Mouse (Mus musculus) hindbrain, postnatal 0 days (tissue): Measurements from ENCODE around the gene Gcc1. TPM values are rescaled to one million over a fixed set of nuclear protein-coding genes. Genes with fewer than 3 reads are reported as not detected.

Source experiments
- ATAC-seq: fragments of 200-750 bp; cut with Nextera tagmentation; 2 replicates; pipeline ENCODE4 v1.8.0; 2017; ENCODE audit warnings: mild to moderate bottlenecking, moderate TSS enrichment, moderate library complexity
- DNase-seq: peaks from one replicate; pipeline ENCODE4 v3.0.0-alpha.2; 2015; ENCODE audit warnings: low spot score
- H3K27ac ChIP-seq: fragments of 300-500 bp; sonication (generic); 2 replicates; pipeline ENCODE4 v1.5.1; 2014; ENCODE audit warnings: mild to moderate bottlenecking
- H3K27me3 ChIP-seq: fragments of 300-500 bp; sonication (generic); 2 replicates; pipeline ENCODE4 v1.6.1; 2014; ENCODE audit warnings: low read length, mixed read lengths; ENCODE audit not compliant: insufficient read depth
- H3K36me3 ChIP-seq: fragments of 300-500 bp; sonication (generic); 2 replicates; pipeline ENCODE4 v1.6.1; 2014; ENCODE audit warnings: low read length, mixed read lengths; ENCODE audit not compliant: insufficient read depth
- H3K4me1 ChIP-seq: fragments of 300-500 bp; sonication (generic); 2 replicates; pipeline ENCODE4 v1.6.1; 2014; ENCODE audit warnings: antibody characterized with exemption, low read length, mixed read lengths; ENCODE audit not compliant: insufficient read depth
- H3K4me2 ChIP-seq: fragments of 300-500 bp; sonication (generic); 2 replicates; pipeline ENCODE4 v1.6.1; 2014; ENCODE audit warnings: low read depth, mild to moderate bottlenecking, low read length, moderate library complexity, mixed read lengths
- H3K4me3 ChIP-seq: fragments of 300-500 bp; sonication (generic); 2 replicates; pipeline ENCODE4 v1.5.1; 2014; ENCODE audit warnings: low read length
- H3K9ac ChIP-seq: fragments of 300-500 bp; sonication (generic); replicated peaks from 2 replicates; pipeline ENCODE4 v1.6.1; 2014; ENCODE audit warnings: mild to moderate bottlenecking, low read length, moderate library complexity, mixed read lengths
- H3K9me3 ChIP-seq: fragments of 300-500 bp; sonication (generic); 2 replicates; pipeline ENCODE4 v1.6.1; 2016; ENCODE audit warnings: low read length, mixed read lengths
- CTCF ChIP-seq: IDR thresholded peaks from 2 replicates; pipeline ENCODE4 v1.5.1; 2016; ENCODE audit warnings: antibody characterized with exemption, control low read depth, low read depth
- WGBS: fragments of 180-500 bp; shearing (Covaris S2); extraction: QIAGEN DNeasy Blood & Tissue Kit; methylation state at CpG from one replicate; pipeline ENCODE4 v1.1.7; 2014; 5-methylcytosine and 5-hydroxymethylcytosine counted together
- polyA plus RNA-seq: library from polyadenylated mRNA; unstranded; fragments of >200 nt; fragmentation: Nextera tagmentation; extraction: Ambion mirVana; gene quantifications from 2 replicates; pipeline ENCODE4 v1.2.1, GENCODE M21; 2015
- total RNA-seq: library from RNA; depleted of rRNA; stranded (reverse); fragments of >200 nt; gene quantifications from 2 replicates; pipeline ENCODE4 v1.2.3, GENCODE M21; 2014

The Gcc1 gene
- total and polyA plus RNA-seq, 2 experiments from 2014 or later: 8.7 to 15.7 TPM

DNA sequence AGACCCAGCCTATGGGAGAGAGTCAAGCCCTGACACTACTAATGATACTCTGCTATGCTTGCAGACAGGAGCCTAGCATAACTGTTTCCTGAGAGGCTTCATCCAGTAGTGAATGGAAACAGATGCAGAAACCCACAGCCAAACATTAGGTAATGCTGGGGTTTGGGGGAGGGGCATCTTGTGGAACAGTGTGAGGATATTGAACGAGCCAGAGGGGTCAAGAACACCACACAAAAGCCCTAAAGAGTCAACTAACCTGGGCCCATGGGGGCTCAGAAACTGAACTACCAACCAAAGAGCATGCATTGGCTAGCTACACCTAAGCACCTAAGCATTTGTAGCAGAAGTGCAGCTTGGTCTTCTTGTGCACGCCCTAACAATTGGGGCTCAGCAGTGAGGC, 17.0 kb downstream of the Gcc1 start:
- H3K4me3 ChIP-seq: no peak overlapping the region
- no peak for ATAC-seq
- no peak for TF ChIP-seq CTCF
- no peak overlapping the region for H3K9ac ChIP-seq
- H3K4me1 ChIP-seq: no peaks in the 10 kb centered on the region
- 0 out of 2 replicates have a peak, but pooled peaks cover 12% of the 10 kb centered on the region for H3K36me3 ChIP-seq
- H3K27me3 ChIP-seq: no peaks in the 10 kb centered on the region
- WGBS: 78% methylated on average over 2 of the region's 2 CpGs
- no peak for DNase-seq
- H3K9me3 ChIP-seq: no peaks in the 10 kb centered on the region
- no peak overlapping the region for H3K27ac ChIP-seq
- H3K4me2 ChIP-seq: no peak overlapping the region

DNA sequence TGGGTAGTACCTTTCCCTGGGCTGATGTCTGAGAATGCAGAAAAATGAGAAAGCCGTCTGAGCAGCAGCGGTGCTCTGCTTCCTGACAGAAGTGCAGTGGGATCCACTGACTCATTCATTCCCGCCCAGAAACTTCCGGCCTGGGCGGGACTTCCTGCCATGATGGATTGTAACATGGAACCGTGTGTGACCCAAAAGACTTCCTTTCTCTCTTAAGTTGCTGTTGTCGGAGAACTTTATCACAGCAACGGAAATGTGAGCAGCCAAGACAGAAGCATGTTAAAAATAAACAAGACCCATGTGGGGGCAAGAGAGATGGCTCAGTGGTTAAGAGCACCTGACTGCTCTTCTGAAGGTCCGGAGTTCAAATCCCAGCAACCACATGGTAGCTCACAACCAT, 18.1 kb downstream of the Gcc1 start:
- Histone ChIP-seq H3K9me3 (no peaks in the 10 kb centered on the region), H3K36me3 (0 out of 2 replicates have a peak, but pooled peaks cover under 1% of the 10 kb centered on the region), H3K4me2 (no peak overlapping the region), H3K27me3 (no peaks in the 10 kb centered on the region), H3K4me3 (no peak overlapping the region), H3K4me1 (no peaks in the 10 kb centered on the region), H3K27ac (no peak overlapping the region), H3K9ac (no peak overlapping the region)
- ATAC-seq: no peak
- no peak for DNase-seq
- no peak for TF ChIP-seq CTCF
- 89% methylated on average over 9 of the region's 9 CpGs for WGBS

DNA sequence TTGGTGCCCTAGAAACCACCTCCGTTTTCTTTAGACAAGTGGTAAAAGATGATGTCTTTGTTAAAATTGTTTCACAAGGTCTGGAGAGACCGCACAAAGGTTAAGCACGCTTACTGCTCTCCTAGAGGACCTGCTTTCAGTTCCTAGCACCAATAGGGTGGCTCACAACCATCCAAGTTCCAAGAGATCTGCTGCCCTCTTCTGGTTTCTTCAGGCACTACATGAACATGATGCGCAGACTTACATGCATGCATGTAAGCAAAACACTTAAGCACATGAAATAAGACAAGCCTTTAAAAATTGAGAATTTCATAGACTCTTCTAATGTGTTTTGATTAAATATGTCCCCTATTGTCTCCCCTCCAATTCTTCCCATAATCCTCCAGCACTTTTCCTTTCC, 28.4 kb downstream of the Gcc1 start:
- ATAC-seq: no peak
- no peak overlapping the region for H3K4me2 ChIP-seq
- no peak overlapping the region for H3K4me3 ChIP-seq
- no peaks in the 10 kb centered on the region for H3K9me3 ChIP-seq
- TF ChIP-seq CTCF: no peak; the same call in 1 of the 2 replicates
- no peaks in the 10 kb centered on the region for H3K27me3 ChIP-seq
- H3K9ac ChIP-seq: no peak overlapping the region
- H3K27ac ChIP-seq: no peak overlapping the region
- WGBS: 86% methylated on average over 4 of the region's 4 CpGs
- DNase-seq: no peak
- H3K4me1 ChIP-seq: no peaks in the 10 kb centered on the region; the same call in 1 of the 2 replicates
- no peaks in the 10 kb centered on the region for H3K36me3 ChIP-seq

DNA sequence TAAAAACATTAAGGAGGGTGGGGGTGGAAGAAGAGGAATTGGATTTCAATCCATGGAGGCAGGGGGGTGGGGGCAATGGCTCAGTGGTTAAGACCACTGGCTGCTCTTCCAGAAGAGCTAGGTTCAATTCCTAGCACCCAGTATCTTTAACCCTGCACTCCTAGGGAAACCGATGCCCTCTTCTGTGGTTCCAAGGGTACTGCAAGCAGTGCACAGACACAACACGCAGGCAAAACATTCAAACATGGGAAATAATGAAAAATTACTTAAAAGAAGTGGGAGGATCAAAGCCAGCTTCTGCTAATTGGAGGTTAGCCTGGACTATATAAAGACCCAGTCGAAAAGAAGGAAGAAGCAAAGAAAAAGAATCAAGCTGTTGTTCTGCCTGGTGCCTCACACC, 29.5 kb downstream of the Gcc1 start:
- Histone ChIP-seq H3K36me3 (no peaks in the 10 kb centered on the region), H3K4me3 (no peak overlapping the region), H3K4me2 (no peak overlapping the region), H3K9me3 (no peaks in the 10 kb centered on the region), H3K4me1 (no peaks in the 10 kb centered on the region; the same call in 1 of the 2 replicates), H3K27ac (no peak overlapping the region), H3K9ac (no peak overlapping the region), H3K27me3 (no peaks in the 10 kb centered on the region)
- ATAC-seq (no peak), DNase-seq (no peak)
- peak; percentile 38 for TF ChIP-seq CTCF
- 83% methylated on average over 3 of the region's 3 CpGs for WGBS

DNA sequence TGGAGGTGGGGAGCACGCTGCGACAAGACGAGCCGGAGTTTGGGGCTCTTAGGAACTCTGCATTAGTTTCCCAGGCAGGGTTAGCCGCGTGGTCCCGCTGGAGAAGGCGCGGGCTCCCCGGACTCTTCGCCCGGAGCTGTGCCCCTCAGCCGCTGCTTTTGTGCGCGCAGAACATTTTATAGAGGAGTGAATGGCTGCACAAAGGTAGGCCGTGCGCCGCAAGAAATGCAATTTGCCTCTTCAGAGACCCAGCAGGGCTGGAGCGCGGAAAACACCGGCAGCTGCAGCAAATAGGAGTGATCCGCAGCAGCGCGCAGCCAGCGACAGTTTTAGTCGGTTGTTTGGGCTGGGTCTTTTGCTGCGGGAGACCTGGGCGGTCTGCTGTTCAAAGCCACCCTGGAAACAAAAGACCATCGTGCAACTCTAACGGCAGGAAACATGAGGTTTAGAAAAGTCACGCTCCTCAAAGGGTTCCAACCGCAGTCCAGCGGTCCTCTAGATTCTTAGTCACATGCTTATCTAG, 30.4 kb downstream of the Gcc1 start, which contains the start of gene Zfp800:
Zfp800 (minus strand) TSS at position 325 of the 523 bp plus-strand sequence.
- DNase-seq (peak; percentile 53), ATAC-seq (no peak; the same call in 1 of the 2 replicates)
- H3K4me1 ChIP-seq: no peaks in the 10 kb centered on the region; the same call in 1 of the 2 replicates
- peak within 1 kb of the TSS; percentile 47 for H3K4me3 ChIP-seq
- TF ChIP-seq CTCF: no peak
- peak within 1 kb of the TSS; percentile 43 for H3K9ac ChIP-seq
- under 1% methylated on average over 33 of the region's 33 CpGs for WGBS
- H3K4me2 ChIP-seq: peak within 1 kb of the TSS; percentile 94
- H3K36me3 ChIP-seq: no peaks in the 10 kb centered on the region
- no peaks in the 10 kb centered on the region for H3K9me3 ChIP-seq
- no peak within 1 kb of the TSS; the same call in 1 of the 2 replicates for H3K27ac ChIP-seq
- no peaks in the 10 kb centered on the region for H3K27me3 ChIP-seq

DNA sequence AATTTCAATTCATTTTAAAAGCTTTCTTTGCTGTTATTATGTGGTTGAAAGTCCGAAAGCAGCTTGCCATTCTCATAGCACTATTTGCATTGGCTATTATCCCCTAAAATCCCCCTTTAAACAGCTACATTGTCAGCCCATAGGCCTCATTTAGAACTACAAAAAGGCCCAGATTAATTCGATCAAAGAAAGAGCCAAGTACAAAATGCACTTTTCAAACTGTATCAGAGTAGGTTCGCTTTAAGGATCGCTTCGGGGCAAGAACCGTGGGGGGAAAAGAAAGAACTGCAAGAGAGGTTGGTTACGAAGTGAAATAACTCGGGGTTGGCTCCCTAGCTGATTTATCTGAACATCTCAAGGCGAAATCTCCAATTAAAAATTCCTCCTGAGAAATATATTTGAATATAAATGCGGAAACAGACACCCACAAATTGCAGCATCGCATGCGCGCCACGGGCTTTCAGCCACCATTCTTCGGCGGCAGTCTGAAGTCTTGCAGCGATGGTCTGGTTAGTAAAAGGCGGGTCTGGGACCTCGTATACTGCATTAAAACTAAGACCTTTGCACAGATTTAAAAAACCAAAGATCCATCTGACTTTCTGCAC, 31.2 kb downstream of the Gcc1 start:
- Histone ChIP-seq H3K36me3 (no peaks in the 10 kb centered on the region), H3K9me3 (no peaks in the 10 kb centered on the region), H3K4me1 (no peaks in the 10 kb centered on the region; the same call in 1 of the 2 replicates), H3K4me2 (peak overlapping the region; percentile 94), H3K4me3 (peak overlapping the region; percentile 47), H3K27me3 (no peaks in the 10 kb centered on the region), H3K9ac (peak overlapping the region; percentile 43; the same call in 1 of the 2 replicates), H3K27ac (no peak overlapping the region; the same call in 1 of the 2 replicates)
- TF ChIP-seq CTCF: no peak
- WGBS: 2% methylated on average over 19 of the region's 19 CpGs
- DNase-seq (peak; percentile 61), ATAC-seq (no peak)
